Mouse (Mus musculus) cerebellum, postnatal 10 days (tissue): ENCODE measurements around the gene Olfr980.
"Not testable (repeated sequence)": the region's sequence is repeated elsewhere in the genome, so short reads cannot be mapped to it uniquely, and the experiment has no call there.

ENCODE experiments used
- DNase-seq, 2 experiments: peaks; one replicate each; pipeline ENCODE4 v3.0.0; 2021; ENCODE audit warnings: mixed read lengths in 2 of 2

Olfr980 gene

DNA sequence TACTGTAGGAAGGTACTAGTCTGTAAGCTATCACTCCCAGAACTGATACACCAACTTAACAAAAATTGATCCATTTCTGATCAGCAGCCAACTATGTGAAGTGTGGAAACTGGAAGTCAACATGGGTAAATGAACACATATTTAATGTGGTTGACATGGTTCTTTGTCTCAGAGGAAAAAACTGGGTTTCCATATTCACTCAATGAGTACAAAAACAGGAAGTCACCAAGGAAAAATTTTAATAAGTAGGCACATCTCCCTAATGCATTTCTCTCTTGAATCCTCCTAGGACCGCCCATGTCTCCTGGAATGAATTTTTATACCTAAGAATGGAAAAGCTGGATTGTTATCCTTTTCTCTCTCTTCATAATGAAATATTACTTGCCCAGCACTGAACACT is at the start of gene Olfr980:
Gene Olfr980 (minus strand): TSS at position 101 of the 400 bp plus-strand sequence.
- no peak for DNase-seq

DNA sequence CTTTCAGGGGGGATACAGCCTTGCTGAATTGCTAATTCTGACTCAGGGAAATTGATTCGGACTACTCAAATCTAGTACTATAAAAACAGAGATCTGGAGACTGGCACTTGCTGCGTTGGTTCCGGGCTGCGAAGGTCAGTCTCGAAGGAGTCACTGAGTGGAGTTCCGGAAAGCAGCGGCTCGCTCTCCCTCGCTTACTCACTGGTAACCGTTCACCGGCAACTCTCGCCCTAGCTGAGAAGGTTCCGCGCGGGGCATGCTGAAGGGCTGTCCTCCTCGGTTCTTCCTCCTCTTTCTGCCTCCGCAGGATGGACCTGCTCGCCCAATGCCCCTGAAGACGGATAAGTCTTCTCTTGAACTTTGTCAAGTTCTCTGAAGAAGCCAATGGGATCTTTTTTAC is 40.8 kb upstream of the Olfr980 start:
- no peak for DNase-seq

DNA sequence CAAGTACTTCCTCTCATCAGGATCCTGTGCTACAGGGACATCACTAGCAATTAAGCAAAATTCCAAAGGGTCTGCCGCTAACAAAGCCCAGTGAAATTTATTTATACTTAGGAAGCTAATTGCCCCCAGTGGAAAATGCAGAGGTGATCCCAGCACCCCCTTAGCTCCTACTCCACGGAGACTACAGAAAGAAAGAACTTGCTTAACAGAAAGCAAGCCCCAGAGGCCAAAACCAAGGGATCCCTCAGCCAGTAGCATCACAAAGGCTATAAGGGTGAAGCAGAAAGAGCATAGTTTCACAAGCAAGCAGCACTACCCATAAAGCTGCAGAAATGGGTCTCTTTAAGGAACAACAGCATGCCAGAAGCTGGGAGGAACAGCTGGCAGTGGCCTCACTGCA is 11.8 kb upstream of the Olfr980 start, which contains the start of gene Olfr981:
Gene Olfr981 (plus strand): TSS at position 301 of the 400 bp plus-strand sequence.
- DNase-seq, result no peak

DNA sequence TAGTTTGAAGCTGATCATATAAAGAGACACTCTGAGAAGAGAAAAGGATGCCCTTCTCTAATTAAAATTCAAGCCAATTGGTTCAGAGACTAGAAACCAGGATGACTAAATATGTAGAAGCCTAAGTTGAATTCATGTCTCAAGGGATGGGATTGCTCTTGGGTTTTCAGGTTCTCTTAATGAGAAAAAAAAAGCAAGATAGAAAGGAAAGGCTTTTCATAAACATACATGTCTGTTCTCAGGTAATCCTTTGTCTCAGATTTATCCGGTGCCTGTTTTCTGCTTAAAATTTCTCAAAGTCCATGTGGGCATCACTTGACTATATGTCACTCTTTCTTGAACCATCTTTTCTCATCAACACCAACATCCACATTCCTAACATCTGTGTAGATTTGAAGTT is 6.0 kb downstream of the Olfr980 start, which contains the start of gene Olfr979:
Gene Olfr979 (minus strand): TSS at position 101 of the 400 bp plus-strand sequence.
- no peak for DNase-seq

DNA sequence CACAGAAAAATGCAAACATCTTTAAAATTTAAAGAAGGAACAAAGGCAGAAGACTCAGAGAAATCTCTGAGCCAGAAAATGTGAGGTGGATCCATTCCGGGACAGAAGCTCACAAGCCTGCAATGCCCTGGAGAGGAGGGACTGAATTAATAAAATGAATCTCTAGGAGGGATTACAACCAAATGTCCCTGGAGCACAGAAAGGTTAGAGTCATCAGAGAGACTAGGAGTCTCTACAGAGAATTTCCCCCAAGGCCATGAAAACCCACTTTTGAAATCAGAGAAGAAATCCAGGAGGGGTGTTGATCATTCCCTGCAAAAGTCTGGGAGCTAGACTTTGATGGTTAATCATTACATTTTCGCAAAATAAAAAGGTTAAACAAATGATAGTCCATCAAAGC is 17.6 kb downstream of the Olfr980 start, which contains the start of gene Olfr978:
Gene Olfr978 (plus strand): TSS at position 301 of the 400 bp plus-strand sequence.
- DNase-seq, result no peak

DNA sequence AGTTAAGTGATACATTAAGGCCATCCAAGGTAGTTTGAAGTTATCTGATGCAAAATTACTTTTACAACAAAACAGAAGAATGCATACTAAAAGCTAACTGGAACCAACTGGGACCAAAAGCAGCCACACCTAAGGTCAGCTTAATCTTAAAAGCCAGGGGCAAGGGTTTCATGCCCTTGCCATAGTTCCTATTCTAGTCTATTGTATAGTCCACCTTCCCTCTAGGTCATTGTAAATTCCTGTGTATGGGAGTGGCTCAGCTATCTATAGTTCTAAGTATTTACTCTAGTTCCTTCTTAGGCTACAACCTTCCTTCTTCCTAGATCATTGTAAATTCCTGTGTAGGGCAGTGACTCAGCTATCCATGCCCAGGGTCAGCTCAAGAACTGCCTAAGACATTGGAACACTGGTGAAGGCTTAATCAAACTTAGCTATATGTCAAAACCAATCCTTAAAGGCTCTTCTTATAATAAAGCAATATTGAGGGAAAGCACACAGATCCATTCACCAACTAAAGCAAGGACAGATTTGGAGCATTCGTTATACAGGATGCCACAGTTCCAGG is 32.7 kb downstream of the Olfr980 start:
- not testable (repeated sequence) for DNase-seq

DNA sequence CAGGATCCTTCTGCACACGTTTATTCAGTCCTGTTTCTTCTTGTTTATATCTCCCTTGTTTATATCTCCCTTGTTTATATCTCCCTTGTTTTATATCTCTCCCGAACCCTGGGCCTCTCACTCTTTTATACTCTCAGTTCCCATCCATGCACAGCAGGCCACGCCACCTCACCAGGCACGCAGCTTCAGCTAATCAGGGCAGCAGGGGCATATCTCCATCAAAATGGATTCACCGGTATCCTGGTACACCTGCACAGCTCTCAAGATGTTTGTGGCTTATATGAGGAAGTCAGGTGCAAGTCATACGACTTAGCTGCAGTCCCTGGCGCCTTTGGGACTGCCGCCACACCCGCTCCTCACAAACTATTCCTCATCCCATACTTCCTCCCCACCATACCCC is 48.3 kb downstream of the Olfr980 start, which contains the start of gene Olfr976:
Gene Olfr976 (minus strand): TSS at position 101 of the 400 bp plus-strand sequence.
- DNase-seq, result not testable (repeated sequence)
